Mouse (Mus musculus) ES-E14 (cell line): ENCODE measurements at regions not wholly inside any gene's neighbourhood (a gene's known extent, or its start where the extent isn't known, plus 50 kb on each side); places are given as distances from the start of the nearest gene placed in this dataset.

Source experiments
- HCFC1 ChIP-seq: IDR thresholded peaks from 2 replicates; pipeline ENCODE4 v1.6.1; 2012; ENCODE audit warnings: low read length, inconsistent platforms, borderline replicate concordance; ENCODE audit not compliant: insufficient read depth
- MAFK ChIP-seq: IDR thresholded peaks from 2 replicates; pipeline ENCODE4 v1.6.1; 2014; ENCODE audit warnings: mild to moderate bottlenecking, low read depth, low read length, inconsistent platforms; ENCODE audit not compliant: insufficient read depth
- ZNF384 ChIP-seq: IDR thresholded peaks from 2 replicates; pipeline ENCODE4 v1.6.1; 2012; ENCODE audit warnings: low read depth, low read length, inconsistent platforms

- TF ChIP-seq ZNF384 (no peak), HCFC1 (no peak), MAFK (no peak)
Observed at GRCm38 (mm10) chr17:88389668-88390461, 50.6 kb upstream of the Foxn2 start.
